Mouse (Mus musculus) left cerebral cortex, postnatal 10 days (tissue): ENCODE measurements around the gene St14. TPM values are rescaled to one million over a fixed set of nuclear protein-coding genes. Genes with fewer than 3 reads are reported as not detected.
"Not testable (repeated sequence)": the region's sequence is repeated elsewhere in the genome, so short reads cannot be mapped to it uniquely, and the experiment has no call there.

ENCODE experiments used
- DNase-seq, 2 experiments: peaks; one replicate each; pipeline ENCODE4 v3.0.0; 2021 to 2022; ENCODE audit warnings: low spot score in 2 of 2, mixed read lengths in 1 of 2; ENCODE audit errors: extremely low spot score in 1 of 2
- intact Hi-C: fragments of 180-260 bp; cut with DNase I; formaldehyde crosslinking; loops from one replicate; pipeline ENCODE4 v1.15.1; 2025
- total RNA-seq, 2 experiments: library from RNA; stranded (reverse); gene quantifications; 2 replicates each; pipeline ENCODE4 v1.2.3; 2021

The St14 gene
- under 1 TPM; 0.30 to 0.49 TPM for total RNA-seq

DNA sequence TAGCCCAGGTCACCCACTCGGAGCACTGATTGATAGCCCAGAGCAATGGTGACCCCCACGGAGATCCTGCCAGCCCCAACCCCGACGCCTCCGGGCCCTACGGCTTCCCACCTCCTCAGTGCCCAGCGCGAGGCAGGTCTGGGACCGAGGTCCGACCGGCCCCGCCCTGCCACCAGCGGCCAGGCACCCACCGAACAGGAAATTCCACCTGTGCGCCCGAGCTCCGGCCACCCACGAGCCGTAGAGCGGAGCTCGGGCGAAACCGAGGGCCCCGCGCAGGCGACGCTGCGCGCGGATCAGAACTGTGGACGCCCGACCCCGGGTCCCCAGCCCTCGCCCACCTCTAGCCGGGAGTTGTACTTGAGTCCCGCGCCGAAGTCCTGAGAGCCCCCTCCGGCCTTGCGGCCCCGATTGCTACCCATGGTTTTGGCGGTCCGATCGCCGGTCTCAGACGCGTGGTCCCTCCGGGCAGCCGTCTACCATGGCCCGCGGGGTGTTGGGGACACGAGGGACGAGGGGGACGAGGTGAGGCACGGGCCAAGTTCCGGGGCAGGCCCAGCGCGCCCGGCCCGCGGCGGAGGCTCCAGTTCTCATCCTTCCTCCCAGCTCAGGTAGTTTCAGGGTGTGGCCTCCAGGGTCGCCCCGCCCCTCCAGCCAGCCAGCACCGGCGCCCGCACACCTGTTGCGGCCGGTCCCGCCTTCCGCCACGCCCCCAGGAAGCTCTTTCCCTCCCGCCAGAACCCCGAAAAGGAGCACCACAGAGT, at the start of gene St14:
Gene St14 (minus strand): TSS at position 649 of the 764 bp plus-strand sequence.
- peak in 1 of 2 experiments; percentile 31 for DNase-seq

DNA sequence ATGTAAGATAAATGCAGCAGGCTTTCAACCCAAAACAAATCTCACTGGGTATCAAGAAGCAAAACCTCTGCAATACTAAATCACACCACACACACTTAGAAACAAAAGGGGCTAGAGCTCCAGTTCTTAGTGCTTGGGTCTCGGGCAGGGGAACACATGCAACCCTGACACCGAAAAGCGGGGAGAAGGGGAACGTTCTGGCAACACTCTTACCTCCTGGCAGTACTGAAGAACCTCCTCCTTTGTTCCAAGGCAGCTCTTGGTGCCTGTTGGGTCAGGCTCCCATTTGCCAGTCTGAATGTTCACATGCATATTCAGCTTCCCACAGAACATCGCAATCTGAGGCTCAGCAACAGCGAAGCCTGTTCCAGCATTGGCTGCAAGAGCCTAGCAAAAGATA, 46.0 kb upstream of the St14 start:
- peak in 1 of 2 experiments; percentile 21 for DNase-seq
- intact Hi-C loops = loop anchor here (5.0 to 10.0 kb wide), 2 partner anchors 35 to 107 kb away; partner anchors contain the start of genes Aplp2 and Prdm10

More for the DNA sequence above, at the start of gene St14:
- intact Hi-C loops = no loop called here

DNA sequence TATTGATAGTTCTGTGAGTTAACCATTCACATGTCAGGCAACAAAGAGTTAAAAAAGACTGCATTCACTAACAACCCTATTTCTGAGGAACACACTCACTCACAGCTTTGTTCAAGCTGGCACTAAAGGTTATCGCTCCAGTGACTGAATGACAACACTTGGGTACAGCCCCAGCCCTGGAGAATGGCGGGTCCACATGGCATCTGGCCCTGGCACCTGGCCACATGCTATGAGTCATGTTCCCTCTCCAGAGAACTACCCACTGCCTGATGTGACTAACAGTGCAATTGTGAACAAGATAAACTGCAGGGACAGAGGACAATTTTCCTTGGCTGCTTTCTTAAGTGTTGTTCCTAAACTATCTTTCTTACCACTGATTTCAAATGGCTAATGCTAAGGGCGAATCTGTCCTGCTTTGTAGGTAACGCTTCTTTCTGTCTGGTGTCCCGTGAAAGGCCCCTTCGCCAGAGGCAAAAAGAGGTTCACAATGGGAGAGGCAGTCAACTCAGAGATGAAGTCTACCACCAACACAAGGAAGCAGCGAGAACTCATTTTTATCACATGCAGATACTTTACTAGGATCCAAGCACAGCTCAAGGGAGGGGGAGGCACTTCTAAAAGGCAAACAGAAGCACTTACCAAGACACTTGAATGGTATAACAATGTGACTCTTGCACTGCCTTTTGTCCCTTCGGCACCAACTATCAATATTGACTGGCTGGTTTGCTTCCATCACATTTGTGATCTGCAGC, 44.9 kb upstream of the St14 start:
- peak; percentile 60 to 82 for DNase-seq
- intact Hi-C loops = loop anchor here (5.0 to 10.0 kb wide), 2 partner anchors 36 to 108 kb away; partner anchors contain the start of genes Aplp2 and Prdm10

DNA sequence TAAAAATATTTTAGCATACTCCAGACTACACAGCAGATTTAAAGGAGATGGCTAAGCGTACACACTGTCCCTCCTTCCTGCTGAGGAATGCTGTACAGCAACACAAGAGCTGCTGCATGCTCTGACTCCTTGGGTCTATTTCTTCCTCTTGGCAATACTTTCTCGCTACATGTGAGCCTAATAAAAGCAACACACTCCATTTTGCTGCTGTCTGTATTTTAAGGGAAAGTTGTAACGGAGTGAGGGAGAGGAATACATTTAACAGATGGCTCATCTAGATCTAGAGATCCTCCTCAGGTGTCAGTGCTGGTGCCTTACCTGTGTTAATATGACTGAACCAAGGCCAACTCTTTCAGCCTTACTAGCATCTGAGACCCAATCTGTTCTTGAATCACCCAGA, 44.3 kb upstream of the St14 start:
- intact Hi-C loops = loop anchor here (5.0 to 10.0 kb wide), 2 partner anchors 36 to 109 kb away; partner anchors contain the start of genes Aplp2 and Prdm10
- DNase-seq = no peak

DNA sequence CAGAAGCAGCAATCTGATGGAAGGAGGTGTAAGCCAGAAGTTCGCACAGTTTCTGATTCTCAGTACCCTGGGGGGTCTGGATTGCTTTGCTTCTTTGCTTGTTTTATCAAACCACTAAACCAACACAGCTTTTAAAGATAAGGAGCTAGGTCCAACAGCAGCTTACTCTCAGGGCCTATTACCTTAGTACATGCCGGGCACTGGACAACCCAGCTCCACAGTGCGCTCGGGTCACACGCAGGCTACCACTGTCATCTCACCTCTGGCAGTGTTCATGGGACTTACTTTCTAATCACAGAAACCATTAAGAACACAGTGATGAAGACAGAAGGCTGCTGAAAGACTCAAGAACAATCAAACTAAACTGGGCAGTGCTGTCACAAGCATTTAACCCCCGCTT, 43.7 kb upstream of the St14 start:
- no peak for DNase-seq
- intact Hi-C loops = loop anchor here (5.0 to 10.0 kb wide), 2 partner anchors 37 to 109 kb away; partner anchors contain the start of genes Aplp2 and Prdm10

DNA sequence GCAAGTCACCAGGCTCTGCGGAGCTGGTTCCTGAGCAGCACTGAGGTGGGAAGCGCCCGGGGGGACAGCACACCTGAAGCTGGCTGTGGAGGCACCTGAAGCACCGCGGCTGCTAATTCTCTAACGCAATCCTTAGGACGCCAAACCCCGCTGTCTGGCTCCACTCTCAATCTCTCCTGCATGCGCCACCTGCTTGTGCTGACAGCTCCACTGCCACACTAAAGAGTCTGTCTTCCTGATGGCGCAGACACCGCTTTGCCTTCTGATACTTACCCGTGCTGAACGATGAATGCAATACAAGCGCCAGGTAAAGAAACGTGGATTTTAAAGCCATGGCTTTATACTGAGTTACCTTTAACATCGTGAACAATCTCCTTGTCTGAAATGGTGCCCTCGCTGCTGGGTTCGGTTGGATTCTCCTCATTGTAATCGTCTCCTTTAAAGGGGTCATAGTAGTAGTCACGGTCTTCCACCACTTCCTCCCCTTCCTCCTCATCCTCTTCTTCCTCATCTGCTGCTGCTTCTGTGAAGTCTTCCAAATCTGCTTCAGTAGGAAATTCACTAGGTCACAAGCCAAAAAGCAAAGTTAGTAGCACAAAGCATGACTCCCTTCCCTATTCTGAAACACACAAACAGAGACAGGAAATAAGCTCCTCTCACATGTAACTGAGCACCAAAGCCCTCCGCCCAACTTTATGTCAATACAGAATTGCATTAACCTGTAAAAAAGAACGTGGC, 36.9 kb upstream of the St14 start:
- no peak for DNase-seq
- intact Hi-C loops = no loop called here

DNA sequence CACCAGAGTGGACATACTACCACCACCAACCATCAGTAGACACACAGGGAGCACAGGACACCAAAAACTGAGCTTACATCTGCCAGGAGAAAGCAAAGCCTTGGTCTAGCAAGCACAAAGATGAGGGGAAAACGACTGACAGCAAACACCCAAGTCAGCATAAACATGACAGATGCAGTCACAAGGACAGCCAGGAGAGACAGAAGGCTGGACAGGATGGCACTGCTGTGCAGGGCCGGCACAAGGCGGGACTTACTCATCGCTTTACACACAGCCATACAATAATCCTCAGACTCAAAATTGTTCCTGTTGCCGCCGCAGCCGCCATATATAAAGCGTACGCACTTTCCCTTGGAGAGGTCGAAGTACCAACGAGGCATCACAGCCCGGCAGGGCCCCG, 35.7 kb upstream of the St14 start:
- DNase-seq = no peak
- intact Hi-C loops = no loop called here

DNA sequence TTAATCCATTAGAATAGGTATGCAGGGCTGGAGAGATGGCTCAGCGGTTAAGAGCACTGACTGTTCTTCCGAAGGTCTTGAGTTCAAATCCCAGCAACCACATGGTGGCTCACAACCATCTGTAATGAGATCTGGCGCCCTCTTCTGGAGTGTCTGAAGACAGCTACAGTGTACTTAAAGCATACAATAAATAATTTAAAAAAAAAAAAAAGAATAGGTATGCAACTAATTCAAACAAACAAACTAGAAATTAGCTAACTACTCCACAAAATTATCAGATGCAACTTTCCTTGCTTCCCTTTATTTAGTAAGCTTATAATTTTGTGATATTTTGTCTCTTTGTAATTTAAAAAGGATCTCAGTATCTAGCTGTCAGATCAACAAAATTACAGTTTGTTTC, 33.9 kb upstream of the St14 start:
- DNase-seq, intact Hi-C loops: not testable (repeated sequence)

DNA sequence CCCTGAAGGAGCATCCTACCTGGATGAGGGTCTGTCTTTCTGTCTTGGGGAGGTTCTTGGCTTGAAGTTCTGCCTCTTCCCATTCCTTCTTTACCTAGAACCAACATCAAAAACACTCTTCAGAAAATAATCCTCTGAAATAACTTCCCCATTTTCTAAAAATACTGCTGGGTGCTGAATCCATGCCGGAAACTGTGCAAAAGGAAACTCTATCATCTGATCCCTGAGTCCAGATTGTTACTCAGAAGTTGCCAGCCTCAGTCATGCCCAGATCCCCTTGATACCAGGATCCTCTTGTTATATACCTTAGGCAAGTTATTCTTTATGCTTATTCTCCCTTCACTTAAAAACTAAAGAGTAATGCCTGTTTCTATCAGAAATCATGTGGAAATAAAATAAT, 31.7 kb upstream of the St14 start:
- intact Hi-C loops = no loop called here
- DNase-seq = no peak

DNA sequence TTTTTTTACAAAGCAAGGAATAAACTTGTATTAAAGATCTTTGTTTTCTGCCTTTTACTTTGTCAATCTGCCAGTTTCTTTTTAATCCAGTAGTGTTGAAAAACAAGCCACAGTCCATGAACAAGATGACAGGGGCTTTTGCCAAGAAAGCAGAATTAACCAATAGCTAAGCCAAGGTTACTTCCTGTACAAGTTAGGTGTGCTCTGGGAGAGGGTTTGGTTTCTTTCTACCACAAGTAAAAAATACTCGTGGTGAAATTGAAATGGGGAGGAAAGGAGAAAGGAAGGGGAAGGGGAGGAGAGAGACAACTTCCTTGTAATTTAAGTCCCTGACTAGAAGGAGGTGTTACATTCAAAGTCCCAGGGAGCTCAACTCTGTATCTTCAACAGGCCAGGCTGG, 31.3 kb upstream of the St14 start:
- DNase-seq = no peak
- intact Hi-C loops = no loop called here

DNA sequence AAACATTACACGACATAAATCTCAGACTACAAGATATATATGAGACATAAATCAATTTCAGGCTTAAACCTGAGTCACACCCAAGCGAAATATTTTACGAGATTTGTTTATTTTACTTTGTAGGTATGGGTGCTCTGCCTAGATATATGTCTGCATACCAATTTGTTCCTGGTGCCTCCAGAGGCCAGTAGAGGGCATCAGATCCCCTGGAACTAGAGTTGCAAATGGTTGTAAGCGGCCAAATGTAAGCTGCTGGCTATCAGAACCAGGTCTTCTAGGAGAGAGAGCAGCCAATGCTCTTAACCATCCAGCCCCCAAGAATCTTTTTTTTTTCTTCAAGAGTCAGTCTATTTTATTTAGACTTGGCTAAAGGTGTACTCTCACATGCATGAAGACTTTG, 28.3 kb upstream of the St14 start:
- intact Hi-C loops = no loop called here
- DNase-seq = peak in 1 of 2 experiments; percentile 34

DNA sequence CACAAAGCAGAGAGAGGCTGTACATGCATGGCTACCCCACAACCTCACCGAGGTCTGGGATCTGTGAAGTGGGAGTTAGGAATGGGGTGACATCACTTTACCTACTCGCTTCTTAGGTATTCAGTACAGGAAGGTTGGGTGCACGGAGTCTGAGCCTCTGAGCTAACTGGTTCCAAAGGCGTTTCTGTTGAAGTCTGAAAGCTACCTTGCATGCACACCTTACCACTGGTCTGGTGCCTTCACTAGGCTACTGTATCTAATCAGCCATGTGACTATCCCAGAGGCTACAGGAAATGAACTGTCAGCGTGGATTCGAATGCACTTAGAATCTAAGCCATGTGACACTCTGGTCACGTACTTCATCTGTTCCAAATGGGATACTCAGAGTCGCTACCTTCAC, 24.9 kb upstream of the St14 start:
- DNase-seq = no peak
- intact Hi-C loops = no loop called here

DNA sequence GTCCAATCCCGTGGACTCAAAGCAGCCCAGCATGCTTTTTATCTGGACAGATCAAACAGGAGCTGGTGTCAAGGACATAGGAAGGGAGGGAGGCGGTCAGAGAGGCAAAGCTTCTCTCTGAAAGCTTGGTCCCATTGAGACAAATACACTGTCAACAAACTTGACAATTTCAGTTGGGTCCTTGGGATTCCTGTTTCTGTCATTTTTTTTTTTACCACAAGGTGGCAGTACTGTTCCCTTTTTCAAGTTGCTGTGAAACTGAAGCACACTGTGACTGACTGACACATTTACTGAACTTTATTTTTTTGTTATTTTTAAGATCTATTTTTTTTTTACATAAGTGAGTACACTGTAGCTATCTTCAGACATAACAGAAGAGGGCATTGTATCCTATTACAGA, 19.4 kb upstream of the St14 start:
- intact Hi-C loops = loop anchor here (5.0 kb wide), 1 partner anchor 251 kb away; no protein-coding TSS in a partner anchor
- peak in 1 of 2 experiments; percentile 36 for DNase-seq

DNA sequence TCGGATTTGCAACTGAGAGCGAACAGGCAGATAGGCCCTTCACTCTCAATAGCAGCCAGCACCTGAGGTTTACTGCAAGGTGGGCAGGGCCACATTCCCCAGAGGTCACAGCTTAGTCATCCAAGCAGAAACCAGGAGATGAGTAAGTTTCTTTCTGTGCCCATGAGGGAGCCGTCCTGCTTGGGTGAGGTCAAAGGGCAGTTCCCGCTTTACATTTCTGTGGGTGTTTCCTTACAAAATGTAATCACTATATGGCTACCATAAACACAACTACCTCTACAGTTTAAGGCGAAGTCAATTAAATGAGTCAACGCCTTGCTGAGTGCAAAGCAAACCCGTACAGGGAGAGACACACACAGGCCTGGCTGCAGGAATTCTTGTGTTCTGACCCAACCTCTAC, 16.5 kb upstream of the St14 start:
- intact Hi-C loops = loop anchor here (10.0 kb wide), 1 partner anchor 397 kb away; no protein-coding TSS in a partner anchor
- DNase-seq = no peak

DNA sequence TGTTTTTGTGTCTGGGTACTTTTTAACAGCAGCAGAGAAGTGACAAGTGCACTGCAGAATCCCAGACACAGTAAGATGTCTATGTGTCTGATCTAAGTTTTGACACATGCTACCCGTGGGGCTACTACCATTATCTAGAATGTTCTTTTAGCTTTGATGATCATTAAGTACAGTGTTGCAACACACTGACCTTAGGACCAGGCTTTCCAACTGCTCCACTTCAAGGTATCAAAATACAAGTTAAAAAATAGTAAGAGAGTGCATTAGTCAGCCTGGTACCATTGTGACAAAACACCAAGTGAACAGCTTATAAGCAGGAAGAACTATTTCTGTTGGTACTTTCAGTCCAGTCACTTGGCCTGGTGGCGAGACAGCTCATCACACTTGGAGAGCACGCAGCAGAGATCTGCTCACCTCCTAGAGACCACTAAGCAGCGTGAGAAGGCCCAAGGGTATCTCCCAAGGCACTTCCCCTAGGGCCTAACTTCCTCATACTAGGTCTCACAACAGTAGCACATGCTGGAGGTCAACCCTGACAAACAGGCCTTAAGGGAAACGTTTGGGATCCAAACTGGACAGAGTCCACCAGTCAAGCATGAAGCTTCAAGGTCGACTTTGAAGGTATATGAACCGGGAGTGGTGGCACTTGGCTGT, 13.7 kb upstream of the St14 start:
- DNase-seq = no peak

DNA sequence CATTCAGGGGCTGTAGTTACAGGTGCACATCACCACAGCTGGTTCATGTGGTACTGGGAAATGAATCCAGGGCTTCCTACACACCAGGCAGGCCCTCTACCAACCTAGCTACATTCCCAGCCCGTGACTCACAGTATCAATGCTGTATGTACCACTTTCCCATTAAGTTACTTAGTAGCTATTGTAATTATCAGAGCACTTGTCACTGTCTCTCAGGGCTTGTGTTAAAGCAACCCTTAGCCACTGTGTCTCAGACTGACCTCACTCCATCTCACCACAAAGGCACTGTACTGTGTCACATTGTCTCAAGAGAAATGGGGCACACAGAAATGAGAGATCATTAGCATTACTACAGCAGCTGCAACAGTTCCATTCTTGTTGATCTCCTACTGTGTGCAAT, 11.3 kb upstream of the St14 start:
- DNase-seq = no peak
- intact Hi-C loops = loop anchor here (10.0 kb wide), 1 partner anchor 402 kb away; no protein-coding TSS in a partner anchor

More for the DNA sequence above, 13.7 kb upstream of the St14 start:
- intact Hi-C loops = loop anchor here (10.0 kb wide), 1 partner anchor 399 kb away; no protein-coding TSS in a partner anchor

DNA sequence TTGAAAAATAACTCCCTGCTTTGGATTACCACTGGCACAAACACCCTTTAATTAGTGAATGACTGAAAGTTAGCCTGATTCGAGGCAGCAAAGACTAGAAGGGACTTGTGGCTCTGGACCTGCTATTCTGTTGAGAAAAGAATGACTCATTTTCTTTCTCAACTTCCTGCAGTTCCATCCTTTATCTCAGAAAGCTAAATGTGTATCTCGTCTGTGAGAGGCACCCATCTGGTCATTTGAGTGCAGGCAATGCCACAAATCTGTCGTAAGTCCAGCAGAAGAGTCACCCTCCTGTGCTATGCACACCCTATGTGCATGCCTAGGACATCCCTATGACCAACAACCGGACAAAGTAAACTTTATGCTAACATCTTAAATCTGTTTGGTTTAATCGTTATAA, 1.5 kb upstream of the St14 start:
- intact Hi-C loops = no loop called here
- DNase-seq = no peak

DNA sequence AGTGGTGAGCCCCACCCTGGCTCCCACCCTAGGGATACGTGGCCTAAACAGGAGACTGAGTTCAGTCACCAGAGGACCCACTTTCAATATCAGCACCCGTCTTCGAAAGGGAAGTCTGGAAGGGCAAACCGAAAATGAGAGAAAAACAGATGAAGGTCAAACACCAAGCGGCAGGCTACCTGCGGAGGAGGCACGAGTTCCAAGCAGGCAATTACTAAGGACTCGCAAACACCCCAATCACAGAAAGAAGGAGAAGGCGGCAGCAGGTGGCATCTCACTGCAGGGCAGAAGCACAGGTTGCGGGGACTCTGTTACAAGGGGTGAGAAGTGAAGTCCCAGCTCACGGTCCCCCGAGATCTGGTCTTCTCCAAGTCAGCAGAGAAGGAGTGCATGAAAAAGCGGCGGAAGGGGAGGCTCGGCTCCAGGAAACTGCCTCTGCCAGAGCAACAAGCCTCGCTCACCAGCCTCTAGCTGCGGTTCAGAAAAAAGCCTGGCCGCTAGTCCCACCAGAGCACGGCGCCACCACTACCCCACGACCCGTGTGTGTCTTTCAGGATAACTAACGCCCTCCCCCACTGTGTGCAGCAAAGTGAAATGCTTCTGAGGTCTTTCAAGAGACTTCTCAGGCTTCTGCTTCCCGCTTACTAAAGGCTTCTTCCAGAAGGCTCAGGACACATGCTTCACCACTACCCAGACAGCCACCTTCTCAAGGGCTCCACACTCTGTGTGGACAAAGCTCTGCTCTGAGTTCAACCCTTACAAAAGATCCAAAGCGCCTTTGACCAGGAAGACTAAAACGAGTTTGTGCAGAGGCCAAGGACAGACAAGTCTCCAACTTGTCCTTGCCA, 1.1 kb downstream of the St14 start:
- no peak for DNase-seq
- intact Hi-C loops = no loop called here
